Mouse (Mus musculus): ENCODE measurements around the gene Sh3tc1. TPM values are rescaled to one million over a fixed set of nuclear protein-coding genes. Genes with fewer than 3 reads are reported as not detected.
A peak's percentile ranks its signal among the peaks of the same experiment; 100 is the strongest.

The Sh3tc1 gene
- polyA plus RNA-seq, 1 experiment from 2014 or later, result 1.3 TPM

GRCm38 (mm10) chr5:35691246-35691645 lies 48.5 kb downstream of the Sh3tc1 start:
- Histone ChIP-seq H3K27ac (ENCODE audit: low read depth, low read length) (no peak overlapping the region), H3K4me3 (ENCODE audit: low read depth, low read length) (no peak overlapping the region), H3K4me2 (ENCODE audit: low read length) (no peak overlapping the region)

GRCm38 (mm10) chr5:35690485-35691165 lies 49.2 kb downstream of the Sh3tc1 start:
- ATAC-seq (no peak), DNase-seq (ENCODE audit: low spot score) (no peak)
- Histone ChIP-seq H3K4me2 (ENCODE audit: low read length) (no peak overlapping the region), H3K27ac (ENCODE audit: low read depth, low read length) (no peak overlapping the region), H3K36me3 (ENCODE audit: control insufficient read depth, insufficient read depth, low read length) (no peaks in the 10 kb centered on the region), H3K9ac (ENCODE audit: low read length) (no peak overlapping the region), H3K4me3 (ENCODE audit: low read depth, low read length) (no peak overlapping the region), H3K9me3 (replicated peaks; ENCODE audit: control insufficient read depth, low read length) (no peaks in the 10 kb centered on the region), H3K4me1 (ENCODE audit: control insufficient read depth, insufficient read depth, low read length) (no peaks in the 10 kb centered on the region), H3K27me3 (replicated peaks; ENCODE audit: control insufficient read depth, insufficient read depth, low read length) (no peaks in the 10 kb centered on the region)
- 82% methylated on average over 8 of the region's 8 CpGs for WGBS

More at GRCm38 (mm10) chr5:35691246-35691645, 48.5 kb downstream of the Sh3tc1 start:
- Histone ChIP-seq H3K9ac (ENCODE audit: low read length) (no peak overlapping the region), H3K36me3 (ENCODE audit: control insufficient read depth, insufficient read depth, low read length) (no peaks in the 10 kb centered on the region), H3K4me1 (ENCODE audit: control insufficient read depth, insufficient read depth, low read length) (no peaks in the 10 kb centered on the region), H3K27me3 (replicated peaks; ENCODE audit: control insufficient read depth, insufficient read depth, low read length) (no peaks in the 10 kb centered on the region), H3K9me3 (replicated peaks; ENCODE audit: control insufficient read depth, low read length) (no peaks in the 10 kb centered on the region)
- ATAC-seq (no peak), DNase-seq (ENCODE audit: low spot score) (no peak)
- WGBS, result 76% methylated on average over 11 of the region's 11 CpGs

DNA sequence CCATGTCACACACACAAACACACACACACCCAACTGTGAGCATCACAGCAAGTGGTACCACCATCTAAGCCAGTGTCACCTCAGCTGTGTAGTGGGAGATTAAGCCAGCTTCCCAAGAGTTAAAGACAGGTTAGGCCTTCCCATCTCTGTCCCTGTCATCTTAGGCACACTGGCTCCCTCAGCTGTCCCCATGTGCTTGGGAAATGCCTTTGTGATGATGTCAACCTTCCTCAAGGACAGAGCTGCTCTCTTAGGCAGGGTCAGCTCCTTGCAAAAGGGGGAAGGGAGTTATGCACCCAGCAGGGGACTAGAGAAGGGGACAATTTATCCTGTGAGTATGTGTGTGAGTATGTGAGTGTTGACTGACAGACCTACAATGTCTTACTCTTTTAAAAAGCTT lies 50.4 kb downstream of the Sh3tc1 start:
- Histone ChIP-seq H3K4me3 (ENCODE audit: low read depth, low read length) (no peak overlapping the region), H3K4me2 (ENCODE audit: low read length) (no peak overlapping the region), H3K9ac (ENCODE audit: low read length) (no peak overlapping the region), H3K9me3 (replicated peaks; ENCODE audit: control insufficient read depth, low read length) (no peaks in the 10 kb centered on the region), H3K4me1 (ENCODE audit: control insufficient read depth, insufficient read depth, low read length) (no peaks in the 10 kb centered on the region), H3K27ac (ENCODE audit: low read depth, low read length) (no peak overlapping the region), H3K36me3 (ENCODE audit: control insufficient read depth, insufficient read depth, low read length) (no peaks in the 10 kb centered on the region), H3K27me3 (replicated peaks; ENCODE audit: control insufficient read depth, insufficient read depth, low read length) (no peaks in the 10 kb centered on the region)
- no peak for DNase-seq (ENCODE audit: low spot score)
- ATAC-seq, result no peak

DNA sequence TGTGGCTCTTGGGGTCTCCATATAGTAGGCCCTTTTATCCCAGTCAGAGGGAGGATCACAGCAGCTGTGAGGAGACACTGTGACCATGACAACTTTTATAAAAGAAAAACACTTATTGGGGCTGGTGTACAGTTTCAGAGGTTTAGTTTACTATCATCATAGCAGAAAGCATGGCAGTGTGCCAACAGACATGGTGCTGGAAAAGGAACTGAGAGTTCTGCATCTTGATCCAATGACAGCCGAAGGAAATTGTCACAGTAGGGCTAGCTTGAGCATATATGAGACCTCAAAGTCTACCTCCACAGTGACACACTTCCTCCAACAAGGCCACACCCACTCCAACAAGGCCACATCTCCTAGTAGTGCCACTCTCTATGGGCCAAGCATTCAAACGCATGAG lies 50.9 kb downstream of the Sh3tc1 start:
- H3K27me3 ChIP-seq (replicated peaks; ENCODE audit: control insufficient read depth, insufficient read depth, low read length), result no peaks in the 10 kb centered on the region
- no peak overlapping the region for H3K27ac ChIP-seq (ENCODE audit: low read depth, low read length)
- ATAC-seq (no peak), DNase-seq (ENCODE audit: low spot score) (no peak)
- H3K9me3 ChIP-seq (replicated peaks; ENCODE audit: control insufficient read depth, low read length), result no peaks in the 10 kb centered on the region
- no peak overlapping the region for H3K4me2 ChIP-seq (ENCODE audit: low read length)
- H3K36me3 ChIP-seq (ENCODE audit: control insufficient read depth, insufficient read depth, low read length), result no peaks in the 10 kb centered on the region
- H3K4me1 ChIP-seq (ENCODE audit: control insufficient read depth, insufficient read depth, low read length), result no peaks in the 10 kb centered on the region
- no peak overlapping the region for H3K9ac ChIP-seq (ENCODE audit: low read length)
- no peak overlapping the region for H3K4me3 ChIP-seq (ENCODE audit: low read depth, low read length)
- WGBS, result 80% methylated on average over 2 of the region's 2 CpGs

DNA sequence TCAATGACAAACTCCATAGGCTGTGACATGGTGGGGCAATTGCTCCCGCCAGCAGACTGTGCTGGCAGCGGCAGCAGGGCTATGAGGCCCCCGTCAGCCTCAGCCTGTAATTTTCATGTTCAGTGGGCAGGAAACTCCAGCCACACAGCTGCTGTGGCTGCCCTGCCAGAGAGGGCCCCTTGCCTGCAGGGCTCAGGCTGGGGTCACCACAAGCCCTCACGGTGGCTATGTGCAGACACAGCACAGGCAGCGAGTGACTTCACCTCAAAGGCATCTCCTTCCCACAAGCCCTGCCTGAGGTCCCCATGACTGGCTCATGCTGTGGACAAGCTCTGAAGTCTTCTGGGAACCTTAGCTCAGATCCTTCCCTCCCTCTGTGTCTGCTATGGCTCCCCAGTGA lies 52.7 kb downstream of the Sh3tc1 start:
- Histone ChIP-seq H3K4me3 (ENCODE audit: low read depth, low read length) (no peak overlapping the region), H3K27ac (ENCODE audit: low read depth, low read length) (no peak overlapping the region), H3K9me3 (replicated peaks; ENCODE audit: control insufficient read depth, low read length) (no peaks in the 10 kb centered on the region), H3K9ac (ENCODE audit: low read length) (no peak overlapping the region), H3K4me2 (ENCODE audit: low read length) (no peak overlapping the region), H3K27me3 (replicated peaks; ENCODE audit: control insufficient read depth, insufficient read depth, low read length) (no peaks in the 10 kb centered on the region), H3K4me1 (ENCODE audit: control insufficient read depth, insufficient read depth, low read length) (no peaks in the 10 kb centered on the region), H3K36me3 (ENCODE audit: control insufficient read depth, insufficient read depth, low read length) (no peaks in the 10 kb centered on the region)
- no peak for ATAC-seq
- no peak for DNase-seq (ENCODE audit: low spot score)
- WGBS, result 71% methylated on average over 5 of the region's 5 CpGs

GRCm38 (mm10) chr5:35686336-35686735 lies 53.5 kb downstream of the Sh3tc1 start:
- 58% methylated on average over 4 of the region's 4 CpGs for WGBS
- ATAC-seq (no peak), DNase-seq (ENCODE audit: low spot score) (no peak)
- Histone ChIP-seq H3K4me3 (ENCODE audit: low read depth, low read length) (no peak overlapping the region), H3K27ac (ENCODE audit: low read depth, low read length) (no peak overlapping the region), H3K9ac (ENCODE audit: low read length) (no peak overlapping the region), H3K4me2 (ENCODE audit: low read length) (no peak overlapping the region), H3K9me3 (replicated peaks; ENCODE audit: control insufficient read depth, low read length) (no peaks in the 10 kb centered on the region), H3K27me3 (replicated peaks; ENCODE audit: control insufficient read depth, insufficient read depth, low read length) (no peaks in the 10 kb centered on the region), H3K4me1 (ENCODE audit: control insufficient read depth, insufficient read depth, low read length) (no peaks in the 10 kb centered on the region), H3K36me3 (ENCODE audit: control insufficient read depth, insufficient read depth, low read length) (no peaks in the 10 kb centered on the region)

DNA sequence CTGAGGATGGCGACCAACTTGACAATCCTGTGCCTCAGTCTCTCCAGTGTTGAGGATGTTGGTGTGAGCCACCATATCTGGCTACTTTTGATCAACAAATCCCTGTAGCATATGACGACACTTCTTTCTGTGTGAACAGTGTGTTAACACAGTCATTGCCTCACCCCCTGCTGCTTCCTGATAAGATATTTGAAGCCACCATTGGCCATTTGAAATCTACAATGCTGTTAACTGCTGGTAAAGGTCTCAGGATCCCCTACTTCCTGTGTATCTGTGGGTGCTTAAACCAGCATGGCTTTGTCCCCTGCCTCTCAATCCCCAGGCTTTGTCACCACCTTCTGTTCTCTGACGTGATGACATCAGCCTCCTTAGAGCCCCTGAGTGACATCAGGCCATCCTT lies 54.7 kb downstream of the Sh3tc1 start:
- Histone ChIP-seq H3K9ac (ENCODE audit: low read length) (no peak overlapping the region), H3K4me2 (ENCODE audit: low read length) (no peak overlapping the region), H3K4me1 (ENCODE audit: control insufficient read depth, insufficient read depth, low read length) (no peaks in the 10 kb centered on the region), H3K36me3 (ENCODE audit: control insufficient read depth, insufficient read depth, low read length) (no peaks in the 10 kb centered on the region), H3K9me3 (replicated peaks; ENCODE audit: control insufficient read depth, low read length) (no peaks in the 10 kb centered on the region), H3K27ac (ENCODE audit: low read depth, low read length) (no peak overlapping the region), H3K4me3 (ENCODE audit: low read depth, low read length) (no peak overlapping the region), H3K27me3 (replicated peaks; ENCODE audit: control insufficient read depth, insufficient read depth, low read length) (peaks cover 5% of the 10 kb centered on the region; the same call in 1 of the 2 replicates)
- 55% methylated on average over 3 of the region's 3 CpGs for WGBS
- DNase-seq (ENCODE audit: low spot score) (no peak), ATAC-seq (no peak)

- no peak overlapping the region for H3K4me2 ChIP-seq (ENCODE audit: low read length)
- DNase-seq (ENCODE audit: low spot score) (no peak), ATAC-seq (no peak)
- H3K27me3 ChIP-seq (replicated peaks; ENCODE audit: control insufficient read depth, insufficient read depth, low read length), result peaks cover 30% of the 10 kb centered on the region
- no peak overlapping the region for H3K9ac ChIP-seq (ENCODE audit: low read length)
- no peaks in the 10 kb centered on the region for H3K4me1 ChIP-seq (ENCODE audit: control insufficient read depth, insufficient read depth, low read length)
- H3K27ac ChIP-seq (ENCODE audit: low read depth, low read length), result no peak overlapping the region
- H3K4me3 ChIP-seq (ENCODE audit: low read depth, low read length), result no peak overlapping the region
- no peaks in the 10 kb centered on the region for H3K36me3 ChIP-seq (ENCODE audit: control insufficient read depth, insufficient read depth, low read length)
- no peaks in the 10 kb centered on the region for H3K9me3 ChIP-seq (replicated peaks; ENCODE audit: control insufficient read depth, low read length)
- 51% methylated on average over 2 of the region's 2 CpGs for WGBS
These were observed 58.8 kb downstream of the Sh3tc1 start for GRCm38 (mm10) chr5:35680958-35681357.

DNA sequence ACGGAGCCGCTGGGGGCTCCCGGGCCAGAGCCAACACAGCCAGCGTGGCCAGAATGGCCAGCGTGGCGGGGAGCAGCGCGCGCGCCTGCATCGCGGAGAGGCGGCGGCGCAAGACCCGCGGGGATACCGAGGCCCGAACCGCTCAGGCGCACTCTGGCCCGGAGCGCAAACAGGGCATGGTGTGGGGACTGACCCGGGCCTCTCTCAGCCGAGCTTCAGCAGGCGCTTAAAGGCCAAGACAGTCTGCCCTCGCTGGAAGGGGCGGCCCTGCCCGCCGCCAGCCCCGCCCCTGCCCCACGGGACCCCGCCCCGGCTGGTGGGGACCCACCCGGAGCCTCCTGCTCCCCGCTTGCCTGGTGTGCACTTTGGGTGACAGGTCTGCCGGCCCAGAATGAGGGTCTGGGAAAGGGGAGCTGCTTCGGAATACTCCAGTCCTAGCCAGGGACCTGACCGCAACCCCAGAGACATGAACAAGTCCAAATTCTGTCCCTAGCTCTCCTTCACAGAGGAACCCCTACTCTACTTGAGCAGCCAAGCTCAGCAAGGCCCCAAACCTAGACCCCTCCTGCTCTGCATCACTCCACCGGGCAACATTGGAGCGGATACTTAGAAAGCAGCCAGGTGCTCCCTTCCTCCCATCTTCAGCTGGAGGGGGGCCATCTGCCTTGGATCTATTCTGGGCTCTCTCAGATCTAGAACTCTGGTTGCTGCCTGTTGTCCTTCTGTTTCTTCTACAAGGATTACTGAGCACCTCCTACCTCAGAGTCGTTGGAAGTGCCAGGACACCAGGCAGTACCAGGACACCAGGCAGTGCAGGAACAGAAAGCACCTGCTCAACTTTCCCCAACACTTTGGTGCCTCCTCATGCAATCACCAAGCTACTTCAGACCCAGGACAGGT lies 60.3 kb downstream of the Sh3tc1 start, which contains the start of gene Htra3:
Htra3 (minus strand) TSS at position 527 of the 900 bp plus-strand sequence.
- DNase-seq (ENCODE audit: low spot score) (no peak), ATAC-seq (no peak)
- H3K36me3 ChIP-seq (ENCODE audit: control insufficient read depth, insufficient read depth, low read length), result no peaks in the 10 kb centered on the region
- H3K9me3 ChIP-seq (replicated peaks; ENCODE audit: control insufficient read depth, low read length), result no peaks in the 10 kb centered on the region
- peak within 1 kb of the TSS; percentile 26 for H3K4me3 ChIP-seq (ENCODE audit: low read depth, low read length)
- 7% methylated on average over 42 of the region's 42 CpGs for WGBS
- peak within 1 kb of the TSS; percentile 49 for H3K4me2 ChIP-seq (ENCODE audit: low read length)
- H3K4me1 ChIP-seq (ENCODE audit: control insufficient read depth, insufficient read depth, low read length), result no peaks in the 10 kb centered on the region
- no peak within 1 kb of the TSS for H3K27ac ChIP-seq (ENCODE audit: low read depth, low read length)
- H3K27me3 ChIP-seq (replicated peaks; ENCODE audit: control insufficient read depth, insufficient read depth, low read length), result peaks cover 30% of the 10 kb centered on the region
- H3K9ac ChIP-seq (ENCODE audit: low read length), result peak within 1 kb of the TSS; percentile 37

All from forebrain, embryonic 14.5 days (tissue).